Mouse (Mus musculus) naive thymus-derived CD4-positive, alpha-beta T cell, adult 5 months (primary cell): Measurements from ENCODE around the gene Hmgn2. TPM values are rescaled to one million over a fixed set of nuclear protein-coding genes. Genes with fewer than 3 reads are reported as not detected.

Experiments
- polyA plus RNA-seq: library from polyadenylated mRNA; unstranded; fragments of 100-300 nt; shearing (Covaris generic); gene quantifications from one replicate; pipeline ENCODE4 v1.2.1, GENCODE M21; 2017

Hmgn2 gene
- polyA plus RNA-seq: 321 TPM

DNA sequence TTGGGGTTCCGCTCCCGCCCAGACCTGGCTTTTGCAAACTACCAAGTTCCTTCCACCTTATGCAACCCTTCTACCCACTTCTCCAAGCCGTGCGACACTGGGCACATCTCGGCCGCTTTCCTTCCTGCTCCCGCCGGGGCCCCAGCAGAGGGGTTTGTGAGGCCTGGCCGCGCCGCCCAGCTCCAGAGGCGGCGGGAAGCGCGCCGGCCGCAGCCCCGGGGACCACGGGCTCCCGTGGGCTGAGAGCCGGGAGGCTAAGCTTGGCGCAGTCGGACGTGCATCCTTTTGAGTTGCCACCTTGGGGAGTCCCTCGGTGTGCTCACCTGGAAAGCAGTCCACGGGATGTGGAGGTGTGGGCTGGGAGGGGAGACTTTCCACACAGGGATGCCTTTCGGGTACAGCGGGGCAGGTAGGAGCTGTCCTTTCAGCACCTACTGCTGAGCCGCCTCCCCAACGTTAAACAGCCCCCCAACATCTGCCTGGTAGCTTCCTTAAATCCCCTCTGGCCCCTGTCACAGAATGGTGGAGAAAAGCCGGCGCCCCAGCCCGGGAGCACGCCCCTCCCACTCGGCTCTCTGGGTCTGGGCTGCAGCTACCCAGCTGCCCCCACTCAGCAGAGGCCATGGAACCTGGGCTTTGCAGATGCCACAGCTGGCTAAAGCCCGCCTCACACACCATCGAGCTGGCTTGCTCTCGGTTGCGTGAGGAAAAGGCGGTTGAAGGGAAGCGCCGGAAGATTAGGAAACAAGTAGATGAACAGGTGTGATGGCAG, at the start of gene Hmgn2:
Hmgn2 (minus strand) TSS at position 501 of the 772 bp plus-strand sequence.

GRCm38 (mm10) chr4:134000466-134001438, 32.3 kb upstream of the Hmgn2 start, which contains the start of gene Dhdds:
Gene Dhdds (minus strand): TSS chr4:134000918.

Other genes with a start within 250 kb of the Hmgn2 start
- gene Arid1a, start 211.9 kb downstream of the Hmgn2 start, polyA plus RNA-seq: 64.5 TPM
- 164 TPM for gene Rps6ka1, start 80.9 kb downstream of the Hmgn2 start, polyA plus RNA-seq
- gene Dhdds, start 32.3 kb upstream of the Hmgn2 start, polyA plus RNA-seq: 19.7 TPM
- gene Lin28a, start 50.2 kb upstream of the Hmgn2 start, polyA plus RNA-seq: not detected
- not detected for gene Zfp683, start 85.2 kb upstream of the Hmgn2 start, polyA plus RNA-seq
- 9.1 TPM for gene Crybg2, start 92.2 kb upstream of the Hmgn2 start, polyA plus RNA-seq
- gene Cd52, start 126.4 kb upstream of the Hmgn2 start, polyA plus RNA-seq: 1,142 TPM
- gene Ubxn11, start 133.9 kb upstream of the Hmgn2 start, polyA plus RNA-seq: 99.9 TPM
- gene Sh3bgrl3, start 160.1 kb upstream of the Hmgn2 start, polyA plus RNA-seq: 821 TPM
- 31.3 TPM for gene Cep85, start 218.5 kb upstream of the Hmgn2 start, polyA plus RNA-seq
- gene Gm7534, start 234.4 kb upstream of the Hmgn2 start, polyA plus RNA-seq: not detected